Mouse (Mus musculus): ENCODE measurements around the gene Il34. TPM values are rescaled to one million over a fixed set of nuclear protein-coding genes. Genes with fewer than 3 reads are reported as not detected.

The Il34 gene
- total RNA-seq, 1 experiment from 2014 or later, result not detected

DNA sequence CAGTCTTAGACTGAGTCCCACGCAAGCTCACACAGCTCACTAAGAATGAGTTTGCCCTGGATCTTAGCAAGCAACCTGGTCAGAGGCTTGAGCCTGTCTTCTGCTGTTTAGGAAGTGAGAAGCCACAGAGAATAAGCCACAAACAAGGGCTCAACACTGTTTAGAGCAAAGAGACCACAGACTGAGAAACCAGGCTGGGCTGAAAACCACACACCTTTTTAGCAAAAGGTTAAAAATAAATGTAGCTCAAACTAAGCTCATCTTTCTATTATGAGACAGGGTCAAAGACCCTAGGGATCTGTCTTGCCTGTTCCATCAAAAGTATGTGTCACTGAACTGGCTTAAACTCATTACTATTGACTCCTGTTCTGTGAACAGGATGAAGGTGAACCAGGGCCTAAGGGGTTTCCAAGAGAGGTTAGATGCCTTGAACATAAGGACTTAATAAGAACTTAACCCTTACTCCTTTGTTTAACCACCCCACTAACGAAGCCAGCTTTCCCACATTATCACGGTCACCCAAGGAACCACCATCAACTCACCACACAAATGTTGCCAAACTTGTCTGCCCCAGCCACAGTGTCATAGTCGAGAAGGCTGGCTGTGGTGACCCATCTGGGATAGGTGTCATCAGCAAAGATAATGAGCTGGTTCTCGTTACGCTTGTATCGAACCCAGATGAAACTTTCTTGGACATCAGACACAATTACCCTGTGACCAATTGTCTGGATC is 7.5 kb upstream of the Il34 start:
- ATAC-seq (replicated peaks in 1 of 2; ENCODE audit: insufficient read depth in 1 of 2, low FRiP score in 2 of 2, low TSS enrichment in 1 of 2, low read depth in 1 of 2, poor library complexity in 2 of 2, severe bottlenecking in 2 of 2), result 0 out of 4 replicates have a peak, but pooled peaks have one; percentile 22 to 32

DNA sequence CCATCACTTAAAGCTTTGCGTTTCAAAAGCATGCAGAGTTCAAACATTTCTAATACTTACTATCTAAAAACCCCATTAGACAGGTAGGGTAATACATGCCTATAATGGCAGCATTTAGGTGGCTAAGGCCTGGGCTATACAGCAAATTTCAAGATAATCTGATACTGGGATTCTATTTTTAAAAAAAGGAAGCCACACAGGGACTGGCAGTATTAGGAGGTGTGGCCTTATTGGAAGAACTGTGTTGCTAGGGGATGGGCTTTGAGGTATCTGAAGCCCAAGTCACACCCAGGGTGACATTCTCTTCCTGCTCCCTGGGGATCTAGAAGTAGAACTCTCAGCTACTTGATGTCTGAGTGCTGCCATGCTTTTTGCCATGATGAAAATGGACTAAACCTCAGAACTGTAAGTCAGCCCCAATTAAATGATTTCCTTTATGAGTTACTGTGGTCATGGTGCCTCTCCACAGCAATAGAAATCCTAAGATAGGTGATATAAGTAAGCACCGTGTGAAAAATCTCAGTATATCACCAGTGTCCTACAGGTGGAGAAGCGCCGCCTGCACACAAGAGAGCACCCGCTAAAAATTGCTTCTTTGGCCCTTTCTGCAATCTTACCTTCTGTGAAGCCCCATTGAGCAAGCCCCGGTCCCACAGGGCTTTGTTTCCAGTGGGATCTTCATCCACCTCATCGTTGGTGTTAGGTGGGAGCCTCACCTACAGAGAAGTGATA is 6.8 kb upstream of the Il34 start:
- no peak for ATAC-seq (replicated peaks in 1 of 2; ENCODE audit: insufficient read depth in 1 of 2, low FRiP score in 2 of 2, low TSS enrichment in 1 of 2, low read depth in 1 of 2, poor library complexity in 2 of 2, severe bottlenecking in 2 of 2)

DNA sequence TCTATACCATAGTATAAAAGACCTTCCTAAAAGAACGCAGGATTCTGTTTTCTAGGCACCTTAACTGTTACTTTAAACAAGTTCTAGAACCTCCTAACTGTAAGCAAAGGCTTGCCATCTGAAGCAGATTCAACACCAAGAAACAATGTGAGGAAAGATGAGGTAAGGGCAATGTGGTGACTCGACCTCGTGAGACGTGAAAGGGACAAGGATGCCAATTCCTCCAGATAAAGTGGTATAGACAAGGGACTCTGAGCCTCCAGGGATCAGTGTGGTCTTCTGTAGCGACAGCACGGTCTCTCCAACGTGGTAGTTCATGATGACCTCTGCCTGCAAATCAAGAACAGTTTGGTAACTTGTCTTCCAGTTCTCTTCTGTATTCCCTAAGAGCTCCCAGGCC is 6.1 kb upstream of the Il34 start:
- no peak for ATAC-seq (replicated peaks in 1 of 2; ENCODE audit: insufficient read depth in 1 of 2, low FRiP score in 2 of 2, low TSS enrichment in 1 of 2, low read depth in 1 of 2, poor library complexity in 2 of 2, severe bottlenecking in 2 of 2)

DNA sequence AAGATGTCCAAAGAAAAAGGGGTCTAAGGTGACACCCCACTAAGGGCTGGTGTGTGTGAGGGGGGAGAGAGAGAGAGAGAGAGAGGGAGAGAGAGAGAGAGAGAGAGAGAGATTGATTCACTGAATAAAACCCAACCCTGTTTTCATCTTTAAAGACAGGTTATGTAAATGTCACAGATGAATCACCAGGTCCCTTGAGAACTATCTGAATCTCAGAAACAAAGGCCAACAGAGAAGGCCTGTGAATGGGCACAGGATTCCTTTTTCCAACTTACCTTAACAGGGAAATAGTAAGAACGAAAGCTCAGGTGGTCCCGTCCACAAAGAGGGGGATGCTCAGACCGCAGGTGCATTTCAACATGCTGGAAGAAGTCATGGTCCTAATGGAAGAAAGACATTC is 5.4 kb upstream of the Il34 start:
- ATAC-seq (replicated peaks in 1 of 2; ENCODE audit: insufficient read depth in 1 of 2, low FRiP score in 2 of 2, low TSS enrichment in 1 of 2, low read depth in 1 of 2, poor library complexity in 2 of 2, severe bottlenecking in 2 of 2), result no peak

DNA sequence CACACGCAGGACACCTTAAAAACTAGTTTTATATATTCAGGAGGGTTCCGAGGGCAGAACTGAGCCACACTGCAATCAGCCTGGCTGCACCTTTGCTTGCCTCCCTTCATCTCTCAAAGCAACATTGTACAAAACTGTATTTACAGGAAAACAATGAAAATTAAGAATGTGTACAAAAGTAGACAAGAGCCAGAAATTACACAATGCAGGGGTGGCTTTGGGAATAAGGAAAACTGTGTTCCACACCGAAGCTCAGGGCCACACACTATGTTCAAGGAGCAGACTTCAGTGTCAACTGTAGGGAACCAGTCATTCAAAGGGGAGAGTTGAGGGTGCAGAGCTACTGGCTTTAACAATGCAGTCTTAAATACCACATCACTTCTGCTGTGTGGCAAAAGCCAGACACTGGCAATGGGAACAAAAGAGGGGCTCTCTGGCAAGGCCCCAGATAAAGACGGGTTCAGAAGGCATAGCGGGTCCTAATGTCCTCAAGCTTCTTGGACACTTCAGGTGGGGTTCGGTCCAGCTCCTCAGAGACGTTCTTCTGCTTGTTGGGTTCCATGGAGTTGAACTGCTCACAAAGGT is 4.8 kb upstream of the Il34 start:
- ATAC-seq (replicated peaks in 1 of 2; ENCODE audit: insufficient read depth in 1 of 2, low FRiP score in 2 of 2, low TSS enrichment in 1 of 2, low read depth in 1 of 2, poor library complexity in 2 of 2, severe bottlenecking in 2 of 2), result no peak

DNA sequence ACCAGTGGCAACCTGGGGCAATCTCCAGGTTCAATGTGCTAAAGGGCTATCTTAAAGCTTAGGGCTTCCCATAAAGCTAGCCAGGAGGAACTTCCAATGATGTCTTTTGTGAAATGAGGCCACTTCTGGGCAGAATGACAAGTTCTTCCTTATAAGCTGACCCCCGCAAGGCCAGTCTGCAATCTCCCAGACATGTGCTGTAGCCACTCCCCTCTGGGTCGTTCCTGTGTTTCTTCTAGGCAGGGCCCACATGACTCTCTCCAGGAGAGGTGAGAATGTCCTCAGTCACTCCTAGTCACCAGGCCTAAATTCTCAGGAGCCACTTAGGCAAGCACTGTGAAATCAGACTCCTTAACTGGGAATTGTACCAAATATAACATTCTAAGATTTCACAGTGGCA is 4.1 kb upstream of the Il34 start:
- no peak for ATAC-seq (replicated peaks in 1 of 2; ENCODE audit: insufficient read depth in 1 of 2, low FRiP score in 2 of 2, low TSS enrichment in 1 of 2, low read depth in 1 of 2, poor library complexity in 2 of 2, severe bottlenecking in 2 of 2)

DNA sequence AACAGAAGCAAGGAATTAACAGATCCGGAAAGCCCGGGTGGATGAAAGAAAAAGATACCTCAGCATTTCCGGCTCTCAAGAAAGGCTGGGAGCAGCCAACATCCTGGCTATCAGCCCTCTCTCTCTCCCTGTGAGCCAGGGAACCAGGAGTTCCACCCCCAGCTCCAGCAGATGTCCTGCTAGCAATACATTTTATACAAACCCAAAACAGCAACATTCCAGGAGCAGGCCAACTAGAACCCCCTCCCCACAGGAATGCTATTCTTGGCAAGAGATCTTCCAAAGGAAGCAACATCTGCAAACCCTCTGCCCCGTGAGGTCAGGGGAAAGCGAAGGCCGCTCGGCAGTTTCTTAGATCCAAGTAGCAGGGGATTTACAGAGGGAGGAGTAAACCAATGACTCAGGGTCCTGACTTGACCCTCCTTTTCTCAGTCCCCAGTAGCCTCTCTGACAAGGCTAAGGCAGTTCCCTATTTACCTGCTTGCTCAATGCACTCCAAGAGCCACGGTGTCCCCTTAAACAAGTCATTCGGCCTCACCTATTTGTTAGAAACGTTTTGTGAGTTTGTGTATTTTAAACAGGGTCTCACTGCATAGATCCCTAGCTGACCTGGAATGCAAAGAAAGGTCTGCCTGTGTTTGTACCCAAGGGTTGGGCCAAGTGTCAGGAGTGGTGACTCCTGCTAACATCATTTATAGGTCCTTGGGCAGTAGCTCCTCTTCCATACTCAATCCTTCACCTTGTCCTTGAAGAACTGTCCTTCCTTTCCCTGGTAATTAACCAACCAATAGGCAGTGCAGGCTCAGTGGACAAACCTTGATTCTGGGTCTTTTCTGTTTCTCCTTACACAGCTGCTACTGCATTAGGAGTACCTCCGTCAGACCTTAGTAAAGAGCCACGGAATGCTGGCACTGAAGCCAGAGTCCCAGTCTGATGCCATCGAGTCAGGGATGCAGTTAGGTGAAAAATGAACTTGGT is 3.1 kb upstream of the Il34 start:
- ATAC-seq (replicated peaks in 1 of 2; ENCODE audit: insufficient read depth in 1 of 2, low FRiP score in 2 of 2, low TSS enrichment in 1 of 2, low read depth in 1 of 2, poor library complexity in 2 of 2, severe bottlenecking in 2 of 2), result no peak

DNA sequence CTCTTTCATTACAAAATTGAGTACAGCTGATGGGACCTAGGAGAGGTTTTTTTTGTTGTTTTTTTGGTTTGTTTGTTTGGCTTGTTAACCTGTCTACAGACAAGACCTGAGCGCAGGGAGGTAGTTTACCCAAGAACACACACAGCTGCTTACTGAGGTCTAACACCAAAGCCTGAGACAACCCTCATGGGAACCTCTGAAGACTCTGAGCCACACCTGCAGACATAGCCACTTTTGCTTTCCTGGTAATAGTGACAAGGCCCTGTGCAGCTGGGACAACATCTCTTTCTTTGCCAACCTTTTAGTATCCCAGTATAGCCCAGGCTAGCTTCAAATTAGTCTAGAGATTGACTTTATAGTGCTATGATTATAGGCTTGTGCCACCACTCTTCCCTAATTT is 422 bp upstream of the Il34 start:
- ATAC-seq (replicated peaks in 1 of 2; ENCODE audit: insufficient read depth in 1 of 2, low FRiP score in 2 of 2, low TSS enrichment in 1 of 2, low read depth in 1 of 2, poor library complexity in 2 of 2, severe bottlenecking in 2 of 2), result no peak

DNA sequence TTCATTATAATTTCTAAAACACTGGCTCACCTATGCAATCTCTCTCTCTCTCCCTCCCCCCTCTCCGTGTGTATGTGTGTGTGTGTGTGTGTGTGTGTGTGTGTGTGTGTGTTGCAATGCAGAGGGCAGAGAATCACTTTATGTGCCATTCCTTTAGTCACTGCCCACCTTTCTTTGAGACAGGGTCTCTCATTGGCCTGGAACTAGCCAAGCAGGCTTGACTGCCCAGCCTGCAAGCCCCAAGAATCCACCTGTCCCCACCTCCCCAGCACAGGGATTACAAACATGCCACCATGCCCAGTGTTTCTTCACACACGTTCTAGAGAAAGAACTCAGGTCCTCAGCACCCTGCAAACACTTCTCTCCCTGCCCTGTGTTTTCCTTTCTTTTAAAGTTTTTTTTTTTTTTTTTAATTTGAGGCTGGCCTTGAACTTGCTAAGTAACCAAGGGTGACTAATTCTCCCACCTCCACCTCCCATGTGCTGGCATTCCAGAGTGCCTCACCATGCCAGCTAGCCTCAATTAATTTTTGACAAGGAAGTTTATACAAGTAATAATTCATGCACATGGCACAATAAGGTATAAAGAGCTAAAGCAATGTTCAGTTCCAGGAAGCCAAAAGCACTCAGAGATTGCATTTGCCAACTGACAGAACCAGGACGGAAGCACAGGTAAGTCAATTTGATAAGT is 754 bp downstream of the Il34 start:
- ATAC-seq (replicated peaks in 1 of 2; ENCODE audit: insufficient read depth in 1 of 2, low FRiP score in 2 of 2, low TSS enrichment in 1 of 2, low read depth in 1 of 2, poor library complexity in 2 of 2, severe bottlenecking in 2 of 2), result no peak

DNA sequence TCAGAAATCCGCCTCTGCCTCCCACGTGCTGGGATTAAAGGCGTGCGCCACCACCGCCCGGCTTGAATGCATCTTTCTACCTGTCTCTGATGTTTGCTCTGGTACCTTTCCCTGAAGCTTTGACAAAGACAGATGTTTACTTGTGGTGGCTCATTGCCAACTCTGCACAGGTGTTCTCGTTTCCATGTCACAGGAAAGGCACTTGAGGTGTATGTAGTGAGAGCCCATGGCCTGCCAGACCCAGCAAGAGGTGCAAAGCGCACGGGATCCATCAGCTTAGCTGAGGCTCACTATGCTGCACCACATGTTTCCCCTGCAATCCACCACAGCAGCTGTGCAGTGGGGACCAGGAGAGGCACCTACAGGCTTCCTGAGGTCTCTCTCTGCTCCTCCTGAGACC is 1.9 kb downstream of the Il34 start:
- ATAC-seq (replicated peaks in 1 of 2; ENCODE audit: insufficient read depth in 1 of 2, low FRiP score in 2 of 2, low TSS enrichment in 1 of 2, low read depth in 1 of 2, poor library complexity in 2 of 2, severe bottlenecking in 2 of 2), result no peak

DNA sequence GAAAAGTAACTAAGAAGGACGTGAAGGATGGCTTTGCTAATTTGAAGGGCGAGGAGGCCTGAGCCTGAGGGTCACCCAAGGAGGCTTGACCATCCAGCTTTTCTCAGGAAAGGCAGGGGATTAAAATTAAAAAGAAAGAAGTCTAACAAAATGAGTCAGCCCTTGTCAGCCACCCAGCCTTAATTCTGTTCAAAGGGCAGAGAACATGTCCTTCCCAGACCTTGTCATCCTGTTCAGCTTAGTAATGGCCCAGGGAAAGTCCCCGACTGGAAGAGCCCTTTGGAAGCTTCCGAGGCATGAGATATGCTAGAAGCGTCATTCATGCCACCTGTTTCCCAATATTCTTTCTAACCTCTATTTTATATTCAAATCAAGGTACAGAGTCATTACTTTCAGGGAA is 2.7 kb downstream of the Il34 start:
- no peak for ATAC-seq (replicated peaks in 1 of 2; ENCODE audit: insufficient read depth in 1 of 2, low FRiP score in 2 of 2, low TSS enrichment in 1 of 2, low read depth in 1 of 2, poor library complexity in 2 of 2, severe bottlenecking in 2 of 2)

DNA sequence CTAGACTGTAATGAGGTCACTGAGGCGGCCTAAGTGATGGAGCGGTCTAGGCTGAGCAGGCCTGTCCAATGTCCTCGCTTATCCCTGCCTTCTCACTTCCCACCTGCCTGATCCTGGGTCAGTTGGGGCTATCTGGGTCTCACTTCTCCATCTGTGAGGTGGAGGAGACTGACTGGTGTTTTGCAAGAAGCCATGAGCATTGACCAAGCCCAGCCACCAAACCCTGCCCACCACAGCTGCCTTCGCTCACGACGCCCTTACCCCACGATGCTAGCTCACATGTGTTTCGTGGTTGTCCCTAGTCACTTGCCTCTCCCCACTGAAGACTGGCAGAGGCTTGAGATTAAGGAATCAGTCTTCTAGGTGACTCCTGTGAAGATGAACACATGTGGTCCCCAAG is 8.6 kb downstream of the Il34 start:
- ATAC-seq (replicated peaks in 1 of 2; ENCODE audit: insufficient read depth in 1 of 2, low FRiP score in 2 of 2, low TSS enrichment in 1 of 2, low read depth in 1 of 2, poor library complexity in 2 of 2, severe bottlenecking in 2 of 2), result no peak

DNA sequence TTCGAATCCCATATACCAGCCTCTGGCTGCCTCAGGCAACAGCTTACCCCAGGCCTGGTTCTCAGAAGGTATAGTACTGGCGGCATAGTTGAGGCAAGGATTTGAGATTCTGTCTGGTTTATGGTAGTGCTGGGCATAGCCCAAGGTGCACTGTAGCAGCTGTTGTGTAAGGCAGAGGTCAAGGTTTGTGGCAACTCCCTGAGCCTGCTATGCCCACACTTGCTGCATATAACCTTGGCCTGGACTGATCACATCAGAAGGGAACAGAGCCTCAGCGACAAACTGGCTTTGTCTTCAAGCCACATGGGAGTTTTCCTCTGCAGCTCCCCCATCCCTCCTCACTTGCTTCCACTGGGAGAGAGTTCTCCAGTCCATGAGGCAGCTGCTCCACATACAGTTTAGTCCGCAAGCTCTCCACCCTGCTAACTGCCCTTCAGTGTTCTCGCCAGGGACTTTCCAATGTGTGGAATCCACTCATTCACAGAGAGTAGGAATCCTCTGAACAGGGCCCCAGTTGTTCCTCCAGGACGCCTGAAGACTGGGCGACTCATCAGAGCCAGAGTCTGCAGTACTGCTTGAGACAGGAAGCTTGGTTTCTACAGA is 11.3 kb downstream of the Il34 start:
- ATAC-seq (replicated peaks in 1 of 2; ENCODE audit: insufficient read depth in 1 of 2, low FRiP score in 2 of 2, low TSS enrichment in 1 of 2, low read depth in 1 of 2, poor library complexity in 2 of 2, severe bottlenecking in 2 of 2), result no peak

DNA sequence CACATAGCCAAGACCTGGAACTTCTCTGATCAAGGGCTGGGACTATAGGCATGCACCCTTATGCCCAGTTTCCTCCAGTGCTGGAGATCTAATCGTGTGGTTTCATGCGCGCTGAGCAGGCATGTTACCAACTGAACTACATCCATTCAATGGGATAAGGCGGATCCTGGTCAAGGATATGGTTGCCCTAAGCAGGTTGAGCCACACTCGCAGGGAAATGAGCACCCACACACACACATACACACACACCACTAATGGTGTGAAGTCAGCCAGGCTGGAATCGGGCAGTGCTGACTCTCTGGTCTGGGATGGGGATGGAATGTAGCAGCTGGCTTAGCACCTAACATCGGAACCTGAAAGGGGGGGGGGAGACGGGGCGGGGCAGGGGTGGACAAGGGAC is 11.8 kb downstream of the Il34 start:
- ATAC-seq (replicated peaks in 1 of 2; ENCODE audit: insufficient read depth in 1 of 2, low FRiP score in 2 of 2, low TSS enrichment in 1 of 2, low read depth in 1 of 2, poor library complexity in 2 of 2, severe bottlenecking in 2 of 2), result no peak

DNA sequence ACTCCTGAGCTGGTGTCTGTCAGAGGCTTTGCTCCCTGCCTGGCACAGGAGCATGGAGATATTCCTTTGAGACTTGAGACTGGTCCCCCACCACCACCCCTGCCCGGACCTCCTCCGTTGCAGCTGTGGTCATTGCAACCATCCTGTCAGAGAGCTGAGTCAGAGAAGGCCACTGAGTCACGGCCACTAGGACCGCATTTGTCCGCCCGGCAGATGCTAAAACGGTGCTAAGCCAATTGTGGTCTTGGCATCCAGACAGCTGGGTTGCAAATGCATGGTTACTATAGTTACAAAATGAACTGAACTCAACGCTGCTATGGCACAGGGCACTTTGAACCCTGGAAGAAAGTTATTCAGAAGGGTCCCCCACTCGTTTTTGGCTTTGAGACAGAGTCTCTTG is 12.2 kb downstream of the Il34 start:
- no peak for ATAC-seq (replicated peaks in 1 of 2; ENCODE audit: insufficient read depth in 1 of 2, low FRiP score in 2 of 2, low TSS enrichment in 1 of 2, low read depth in 1 of 2, poor library complexity in 2 of 2, severe bottlenecking in 2 of 2)

DNA sequence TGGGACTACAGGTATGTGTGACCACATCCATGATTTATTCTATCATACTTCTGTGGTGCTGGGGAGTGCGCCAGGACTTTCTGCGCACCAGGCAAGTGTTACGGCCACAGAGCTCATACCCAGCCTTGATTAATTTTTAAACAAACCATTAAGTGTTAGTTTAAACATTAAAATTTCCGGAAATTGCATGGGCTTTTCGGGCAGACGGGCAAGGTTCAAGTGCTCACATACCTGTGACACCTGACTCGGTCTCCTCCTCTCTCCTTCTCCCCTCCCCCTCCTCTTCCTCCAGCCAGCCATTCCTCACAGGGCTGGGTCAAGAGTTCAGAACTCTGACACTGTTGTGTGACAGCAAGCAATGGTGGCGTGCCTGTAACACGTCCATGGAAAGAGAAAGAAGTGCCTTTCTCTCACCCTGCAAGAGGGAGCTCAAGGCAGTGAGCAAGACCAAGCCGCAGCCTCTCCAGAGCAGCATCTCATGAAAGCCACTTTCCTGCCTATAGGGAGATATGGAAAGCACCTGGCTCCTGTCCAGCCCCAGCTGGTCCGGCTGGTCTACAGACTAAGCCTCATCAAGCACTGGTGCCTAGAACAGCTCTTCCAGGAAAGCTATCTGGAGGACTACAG is 13.0 kb downstream of the Il34 start:
- no peak for ATAC-seq (replicated peaks in 1 of 2; ENCODE audit: insufficient read depth in 1 of 2, low FRiP score in 2 of 2, low TSS enrichment in 1 of 2, low read depth in 1 of 2, poor library complexity in 2 of 2, severe bottlenecking in 2 of 2)

Data from hematopoietic stem cell, adult 5-6 weeks (primary cell).